Mouse (Mus musculus) lung, adult 2 months (tissue): ENCODE results near the gene Cracr2b.

Experiments used
- CTCF ChIP-seq: fragments of 200-500 bp; IDR thresholded peaks from 2 replicates; pipeline ENCODE4 v1.5.1; 2011; ENCODE audit warnings: mild to moderate bottlenecking, low read length, control low read depth; ENCODE audit not compliant: insufficient read depth
- POLR2A ChIP-seq: fragments of 200-500 bp; IDR thresholded peaks from 2 replicates; pipeline ENCODE4 v1.6.1; 2011; ENCODE audit warnings: low read depth, mild to moderate bottlenecking, control low read depth, low read length, borderline replicate concordance; ENCODE audit errors: extremely low read depth

DNA sequence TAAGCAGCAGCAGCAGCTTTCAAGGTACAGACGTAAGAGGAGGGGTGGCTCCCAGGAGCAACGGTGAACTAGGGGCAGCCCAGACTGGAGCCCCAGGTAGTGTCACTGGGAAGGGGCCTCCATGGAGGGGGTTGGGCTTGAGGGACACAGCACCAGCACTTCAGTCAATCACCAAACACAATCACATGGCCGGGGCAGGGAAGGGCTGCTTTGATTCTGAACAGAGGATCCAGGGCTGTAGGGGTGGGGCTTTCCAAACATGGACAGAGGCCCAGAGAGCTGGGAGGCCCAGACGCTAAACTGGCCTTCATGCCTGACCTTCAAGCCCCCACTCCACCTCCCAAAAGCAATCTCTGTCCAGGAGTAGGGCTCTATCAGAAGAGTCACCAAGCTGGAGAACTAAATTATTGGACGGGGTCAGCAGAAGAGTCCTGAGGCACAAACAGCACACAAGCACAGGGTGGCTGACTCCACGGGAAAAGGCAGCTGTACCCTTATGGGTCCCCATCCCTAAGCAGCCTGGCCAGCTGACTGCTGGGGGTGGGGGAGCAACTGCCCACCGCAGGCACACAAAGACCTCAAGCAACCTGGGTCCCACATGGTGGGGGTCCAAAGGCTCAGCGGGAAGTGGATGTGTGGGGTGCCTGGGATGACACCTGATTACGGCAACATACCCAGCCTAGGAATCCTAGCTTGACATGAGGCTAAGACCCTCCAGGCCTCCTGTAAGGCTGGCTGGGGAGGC, 30.9 kb upstream of the Cracr2b start:
- TF ChIP-seq CTCF (no peak), POLR2A (no peak)
